Mouse (Mus musculus) ovary, postnatal 36 days (tissue): ENCODE results near the gene Hist1h3c.
"Not testable (repeated sequence)": the region's sequence is repeated elsewhere in the genome, so short reads cannot be mapped to it uniquely, and the experiment has no call there.

Experiments used
- DNase-seq: peaks from one replicate; pipeline ENCODE4 v3.0.0; 2022; ENCODE audit warnings: low spot score, mixed read lengths

The Hist1h3c gene

GRCm38 (mm10) chr13:23705751-23706356 lies 39.5 kb downstream of the Hist1h3c start:
- no peak for DNase-seq

DNA sequence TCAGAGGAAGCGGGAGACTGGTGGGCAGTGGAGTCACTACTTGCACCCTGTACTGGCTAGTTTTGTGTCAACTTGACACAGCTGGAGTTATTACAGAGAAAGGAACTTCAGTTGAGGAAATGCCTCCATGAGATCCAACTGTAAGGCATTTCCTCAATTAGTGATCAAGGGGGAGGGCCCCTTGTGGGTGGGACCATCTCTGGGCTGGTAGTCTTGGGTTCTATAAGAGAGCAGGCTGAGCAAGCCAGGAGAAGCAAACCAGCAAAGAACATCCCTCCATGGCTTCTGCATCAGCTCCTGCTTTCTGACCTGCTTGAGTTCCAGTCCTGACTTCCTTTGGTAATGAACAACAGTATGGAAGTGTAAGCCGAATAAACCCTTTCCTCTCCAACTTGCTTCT lies 42.6 kb downstream of the Hist1h3c start:
- DNase-seq = not testable (repeated sequence)

DNA sequence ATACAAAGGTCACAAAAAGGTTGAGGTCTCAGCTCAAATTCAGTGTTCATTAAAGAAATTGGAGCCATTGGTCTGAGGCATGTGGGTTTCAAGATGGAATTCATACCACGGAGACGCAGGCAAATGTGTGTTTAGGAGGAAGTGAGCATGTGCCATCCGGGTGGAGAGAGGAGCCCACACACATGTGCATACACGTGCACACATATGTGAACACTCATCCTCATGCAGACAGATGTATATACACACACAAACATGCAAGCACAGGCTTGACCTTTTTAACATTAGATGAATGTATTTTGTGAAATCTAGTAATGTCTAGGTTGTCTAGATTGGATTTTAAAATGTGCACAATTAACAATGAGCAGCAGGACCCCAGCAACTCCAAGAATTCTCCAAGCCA lies 43.2 kb downstream of the Hist1h3c start:
- DNase-seq = no peak

- peak; percentile 46 for DNase-seq
Observed at GRCm38 (mm10) chr13:23700786-23701520, 44.4 kb downstream of the Hist1h3c start.

GRCm38 (mm10) chr13:23699767-23700166 lies 45.6 kb downstream of the Hist1h3c start:
- no peak for DNase-seq

- no peak for DNase-seq
Observed at GRCm38 (mm10) chr13:23698996-23699395, 46.4 kb downstream of the Hist1h3c start.

GRCm38 (mm10) chr13:23698300-23698693 lies 47.1 kb downstream of the Hist1h3c start, which contains the start of gene Hist1h4c:
TSS of gene Hist1h4c (minus strand) at chr13:23698454.
- DNase-seq = peak; percentile 95

DNA sequence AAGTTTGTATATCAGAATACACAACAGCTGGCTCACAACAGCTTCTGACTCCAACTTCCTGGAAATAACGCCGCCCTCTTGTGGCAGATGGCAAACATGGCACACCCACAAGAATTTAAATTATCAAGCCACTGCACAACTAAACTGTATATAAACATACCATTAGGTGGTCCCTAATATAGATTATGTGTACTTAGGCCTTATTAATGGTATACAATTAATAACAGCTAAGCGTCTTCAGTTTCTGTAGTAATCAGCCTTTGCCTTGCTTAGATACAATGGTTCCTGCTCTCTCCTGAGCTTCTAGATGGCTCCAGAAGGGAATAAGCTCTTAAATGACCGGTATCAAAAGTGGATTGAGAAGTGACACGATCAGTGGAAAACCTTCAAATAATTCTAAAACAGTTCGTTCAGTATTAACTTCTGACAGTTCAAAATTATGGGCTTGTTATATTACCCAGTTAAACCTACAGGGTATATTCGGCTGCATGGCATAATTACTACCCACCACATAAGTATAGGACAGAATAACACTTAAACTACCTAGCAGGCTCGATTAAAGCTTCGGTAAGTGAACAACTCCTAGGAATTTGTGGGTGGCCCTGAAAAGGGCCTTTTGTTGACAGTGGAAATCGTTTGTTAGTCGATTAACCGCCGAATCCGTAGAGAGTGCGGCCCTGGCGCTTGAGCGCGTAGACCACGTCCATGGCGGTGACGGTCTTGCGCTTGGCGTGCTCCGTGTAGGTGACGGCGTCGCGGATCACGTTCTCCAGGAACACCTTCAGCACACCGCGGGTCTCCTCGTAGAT lies 47.7 kb downstream of the Hist1h3c start:
- DNase-seq = no peak

DNA sequence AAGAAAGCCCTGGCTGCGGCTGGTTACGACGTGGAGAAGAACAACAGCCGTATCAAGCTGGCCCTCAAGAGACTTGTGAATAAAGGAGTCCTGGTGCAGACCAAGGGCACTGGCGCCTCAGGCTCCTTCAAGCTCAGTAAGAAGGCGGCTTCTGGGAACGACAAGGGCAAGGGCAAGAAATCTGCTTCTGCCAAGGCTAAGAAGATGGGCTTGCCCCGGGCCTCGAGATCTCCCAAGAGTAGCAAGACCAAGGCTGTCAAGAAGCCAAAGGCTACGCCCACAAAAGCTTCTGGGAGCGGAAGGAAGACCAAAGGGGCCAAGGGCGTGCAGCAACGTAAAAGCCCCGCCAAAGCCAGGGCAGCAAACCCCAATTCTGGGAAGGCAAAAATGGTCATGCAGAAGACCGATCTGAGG lies 49.3 kb downstream of the Hist1h3c start:
- peak; percentile 40 for DNase-seq

DNA sequence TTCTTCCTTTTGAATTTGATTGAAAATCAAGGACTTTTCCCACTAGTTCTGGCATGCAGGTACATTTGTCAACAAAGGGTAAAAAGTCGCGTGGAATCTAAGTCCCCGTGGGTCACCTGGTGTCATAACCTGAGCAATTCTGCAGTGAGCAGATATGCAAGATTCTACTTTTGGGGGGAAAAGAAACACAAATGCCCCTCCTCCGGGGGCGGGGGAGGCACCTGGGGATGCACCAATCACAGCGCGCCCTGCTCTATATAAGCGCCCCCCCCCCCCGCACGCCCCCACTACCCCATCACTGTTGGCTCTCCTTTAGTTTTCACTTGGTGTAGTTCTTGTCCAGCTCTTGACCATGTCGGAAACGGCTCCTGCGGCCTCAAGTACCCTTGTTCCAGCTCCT lies 49.9 kb downstream of the Hist1h3c start, which contains the start of gene Hist1h1t:
Gene Hist1h1t (plus strand): TSS at position 301 of the 400 bp plus-strand sequence.
- DNase-seq = no peak
